Mouse (Mus musculus) naive thymus-derived CD4-positive, alpha-beta T cell, adult 2 months (primary cell): ENCODE measurements around the gene Rpl18a.

Source experiments
- DNase-seq: peaks from one replicate; pipeline ENCODE4 v3.0.0-alpha.2; 2011; ENCODE audit warnings: low read depth

Rpl18a gene

DNA sequence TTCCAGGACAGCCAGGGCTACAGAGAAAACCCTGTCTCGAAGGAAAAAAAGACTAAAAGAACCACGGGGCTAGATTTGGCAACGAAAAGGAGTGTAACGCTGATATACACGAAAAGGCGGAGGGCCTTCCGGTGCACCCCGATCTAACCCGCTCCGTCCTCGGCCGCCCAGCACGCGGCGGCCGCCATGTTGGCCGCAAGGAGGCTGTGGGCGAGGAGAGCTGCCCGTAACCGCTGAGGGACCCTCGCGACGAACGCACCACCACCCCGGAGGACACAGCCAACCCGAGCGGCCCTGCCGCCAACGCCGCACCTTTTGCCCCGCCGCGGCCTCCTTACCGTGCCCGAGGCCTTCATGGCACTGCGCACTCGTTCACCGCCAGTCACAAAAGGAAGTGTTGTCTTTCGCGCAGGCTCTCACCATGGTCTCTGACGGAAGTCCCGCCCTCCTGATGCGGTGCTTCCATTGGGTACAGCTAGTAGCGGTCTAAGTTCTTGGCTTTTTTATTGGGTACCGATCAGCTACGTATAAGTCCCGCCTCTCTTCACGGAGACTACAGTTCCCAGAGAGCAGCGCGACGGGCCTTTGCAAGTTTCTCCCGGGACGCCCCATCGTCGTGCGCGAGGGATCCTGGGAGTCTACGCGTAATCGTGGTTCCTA, at the start of gene Rpl18a:
Rpl18a (minus strand) TSS at position 392 of the 660 bp plus-strand sequence.
- peak; percentile 98 for DNase-seq

GRCm38 (mm10) chr8:70943187-70943586, 46.0 kb upstream of the Rpl18a start:
- no peak for DNase-seq

DNA sequence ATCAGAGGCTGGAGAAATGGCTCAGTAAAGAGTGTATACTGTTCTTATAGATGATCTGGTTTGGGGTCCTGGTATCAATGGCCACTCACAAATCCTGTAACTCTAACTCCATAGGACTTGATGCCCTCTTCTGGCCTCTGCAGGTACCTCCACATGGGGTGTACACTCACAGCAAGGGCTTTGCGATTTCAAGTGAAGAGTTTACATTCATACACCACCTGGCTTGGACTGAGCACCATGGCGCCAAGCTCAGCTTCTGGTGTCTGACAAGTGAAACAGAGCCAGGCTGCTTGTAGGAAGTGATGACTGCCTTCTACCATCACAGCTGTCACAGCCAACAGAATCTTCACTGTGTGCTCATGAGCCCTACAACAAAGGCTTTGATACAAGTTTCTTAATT, 44.3 kb upstream of the Rpl18a start:
- DNase-seq, result peak; percentile 10

DNA sequence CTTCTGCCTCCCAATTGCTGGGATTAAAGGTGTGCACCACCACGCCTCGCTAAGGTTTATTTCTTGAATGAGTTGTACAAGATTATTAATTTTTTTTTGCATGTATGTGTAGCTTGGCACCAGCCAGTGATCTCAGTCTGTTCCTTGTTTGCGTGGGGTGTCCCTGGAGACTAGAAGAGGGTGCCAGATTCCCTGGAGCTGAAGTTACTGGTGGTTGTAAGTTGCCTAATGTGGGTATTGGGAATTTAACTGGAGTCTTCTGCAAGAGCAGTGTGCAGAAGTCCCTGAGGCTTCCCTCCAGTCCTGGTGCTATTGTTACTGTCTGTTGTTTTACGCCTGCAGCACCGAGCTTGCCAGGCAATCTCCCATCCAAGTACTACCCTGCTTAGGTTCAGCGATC, 40.0 kb upstream of the Rpl18a start:
- DNase-seq, result no peak

- DNase-seq, result no peak
Measured at GRCm38 (mm10) chr8:70934786-70935185, 37.6 kb upstream of the Rpl18a start.

GRCm38 (mm10) chr8:70933036-70933435, 35.8 kb upstream of the Rpl18a start:
- no peak for DNase-seq

GRCm38 (mm10) chr8:70931731-70932130, 34.5 kb upstream of the Rpl18a start:
- no peak for DNase-seq

GRCm38 (mm10) chr8:70928778-70929322, 31.6 kb upstream of the Rpl18a start:
- DNase-seq, result no peak

DNA sequence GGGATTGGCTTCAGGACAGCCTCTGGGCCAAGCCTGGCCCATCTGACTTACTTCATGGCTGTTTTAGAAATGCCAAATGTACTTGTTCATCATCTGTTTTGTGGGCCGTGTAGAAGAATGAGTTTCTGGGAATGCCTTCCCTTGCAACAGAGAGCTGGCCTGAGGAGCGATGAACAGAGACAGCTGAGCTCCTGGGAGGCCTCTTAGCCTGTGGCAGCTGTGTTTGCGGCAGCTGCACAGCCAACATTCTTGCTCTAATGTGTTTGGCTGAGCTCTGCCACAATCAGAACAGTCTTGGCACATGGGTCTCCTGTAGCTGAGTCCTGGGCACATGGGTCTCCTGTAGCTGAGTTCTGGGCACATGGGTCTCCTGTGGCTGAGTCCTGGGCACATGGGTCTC, 30.9 kb upstream of the Rpl18a start:
- DNase-seq, result no peak

GRCm38 (mm10) chr8:70926396-70926795, 29.2 kb upstream of the Rpl18a start:
- DNase-seq, result no peak

GRCm38 (mm10) chr8:70925754-70926153, 28.5 kb upstream of the Rpl18a start:
- no peak for DNase-seq

GRCm38 (mm10) chr8:70924151-70924550, 26.9 kb upstream of the Rpl18a start:
- no peak for DNase-seq

GRCm38 (mm10) chr8:70920049-70920922, 23.1 kb upstream of the Rpl18a start:
- DNase-seq, result no peak

GRCm38 (mm10) chr8:70914704-70915103, 17.5 kb upstream of the Rpl18a start:
- no peak for DNase-seq

GRCm38 (mm10) chr8:70913523-70913922, 16.3 kb upstream of the Rpl18a start:
- DNase-seq, result no peak

DNA sequence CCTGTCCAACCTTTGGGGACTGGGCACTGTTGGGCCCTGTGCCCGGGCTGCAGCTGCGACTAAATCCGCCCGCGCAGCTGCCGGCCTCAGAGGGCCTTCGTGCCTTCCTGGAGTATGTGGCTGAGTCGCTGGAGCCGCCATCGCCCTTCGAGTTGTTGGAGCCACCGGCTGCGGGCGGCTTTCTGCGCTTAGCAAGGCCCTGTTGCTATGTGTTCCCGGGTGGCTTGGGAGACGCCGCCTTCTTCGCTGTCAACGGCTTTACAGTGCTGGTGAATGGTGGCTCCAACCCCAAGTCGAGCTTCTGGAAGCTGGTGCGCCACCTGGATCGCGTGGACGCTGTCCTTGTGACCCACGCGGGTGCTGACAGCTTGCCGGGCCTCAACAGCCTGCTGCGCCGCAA, 15.7 kb upstream of the Rpl18a start:
- no peak for DNase-seq

DNA sequence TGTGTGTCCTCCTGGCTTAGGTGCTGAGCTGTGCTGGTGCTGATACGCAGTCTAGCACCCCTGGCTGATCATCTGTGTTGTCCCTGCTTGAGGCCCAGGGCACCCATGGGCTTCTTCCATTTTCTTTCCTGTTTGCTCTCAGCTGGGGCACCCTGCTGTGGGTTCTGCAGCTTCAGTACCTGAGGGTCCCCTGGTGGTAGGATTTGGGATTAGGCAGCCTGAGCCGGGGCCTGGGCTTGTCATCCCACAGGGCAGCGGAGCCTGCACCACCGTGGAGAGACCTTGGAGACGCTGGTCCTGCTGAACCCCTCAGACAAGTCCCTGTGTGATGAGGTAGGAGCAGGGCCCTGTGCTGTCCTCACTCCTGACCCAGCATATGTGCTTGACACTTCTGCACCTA, 14.4 kb upstream of the Rpl18a start:
- DNase-seq, result peak; percentile 14

GRCm38 (mm10) chr8:70907518-70907917, 10.3 kb upstream of the Rpl18a start:
- DNase-seq, result no peak

- DNase-seq, result peak; percentile 87
Measured at GRCm38 (mm10) chr8:70905831-70906736, 8.9 kb upstream of the Rpl18a start, which contains the start of gene Map1s. Gene Map1s, plus strand, starts transcription at chr8:70905932.

- DNase-seq, result no peak
Measured at GRCm38 (mm10) chr8:70905463-70905830, 8.2 kb upstream of the Rpl18a start.

GRCm38 (mm10) chr8:70904532-70904931, 7.3 kb upstream of the Rpl18a start:
- DNase-seq, result no peak

GRCm38 (mm10) chr8:70903582-70903981, 6.4 kb upstream of the Rpl18a start:
- no peak for DNase-seq
